Mouse (Mus musculus) forebrain, embryonic 14.5 days (tissue): ENCODE results near the gene Triap1. TPM values are rescaled to one million over a fixed set of nuclear protein-coding genes. Genes with fewer than 3 reads are reported as not detected.

ENCODE experiments used
- ATAC-seq: fragments of 200-750 bp; cut with Nextera tagmentation; 2 replicates; pipeline ENCODE4 v1.8.0; 2017; ENCODE audit warnings: mild to moderate bottlenecking, moderate library complexity
- DNase-seq: peaks from one replicate; pipeline ENCODE4 v3.0.0-alpha.2; 2015; ENCODE audit warnings: low spot score
- H3K27ac ChIP-seq: fragments of 300-500 bp; sonication (generic); 2 replicates; pipeline ENCODE4 v1.5.1; 2014; ENCODE audit warnings: low read depth, mild to moderate bottlenecking, control low read depth, low read length, moderate library complexity
- H3K27me3 ChIP-seq: fragments of 300-500 bp; sonication (generic); replicated peaks from 2 replicates; pipeline ENCODE4 v1.6.1; 2014; ENCODE audit warnings: low read length, control low read depth, mixed read lengths; ENCODE audit not compliant: control insufficient read depth, insufficient read depth
- H3K36me3 ChIP-seq: fragments of 300-500 bp; sonication (generic); 2 replicates; pipeline ENCODE4 v1.6.1; 2014; ENCODE audit warnings: low read length, control low read depth; ENCODE audit not compliant: control insufficient read depth, insufficient read depth
- H3K4me1 ChIP-seq: fragments of 300-500 bp; sonication (generic); 2 replicates; pipeline ENCODE4 v1.6.1; 2014; ENCODE audit warnings: antibody characterized with exemption, low read length, control low read depth; ENCODE audit not compliant: control insufficient read depth, insufficient read depth
- H3K4me2 ChIP-seq: fragments of 300-500 bp; sonication (generic); 2 replicates; pipeline ENCODE4 v1.6.1; 2014; ENCODE audit warnings: mild to moderate bottlenecking, control low read depth, low read length
- H3K4me3 ChIP-seq: fragments of 300-500 bp; sonication (generic); 2 replicates; pipeline ENCODE4 v1.5.1; 2014; ENCODE audit warnings: low read depth, low read length, control low read depth
- H3K9ac ChIP-seq: fragments of 300-500 bp; sonication (generic); 2 replicates; pipeline ENCODE4 v1.6.1; 2014; ENCODE audit warnings: mild to moderate bottlenecking, low read length, control low read depth, moderate library complexity
- H3K9me3 ChIP-seq: fragments of 300-500 bp; sonication (generic); replicated peaks from 2 replicates; pipeline ENCODE4 v1.6.1; 2016; ENCODE audit warnings: low read length, control low read depth, mixed read lengths; ENCODE audit not compliant: control insufficient read depth
- WGBS: fragments of 180-500 bp; shearing (Covaris S2); extraction: QIAGEN DNeasy Blood & Tissue Kit; methylation state at CpG from one replicate; pipeline ENCODE4 v1.1.7; 2014; 5-methylcytosine and 5-hydroxymethylcytosine counted together
- polyA plus RNA-seq: library from polyadenylated mRNA; unstranded; fragments of >200 nt; fragmentation: Nextera tagmentation; extraction: Ambion mirVana; gene quantifications from 2 replicates; pipeline ENCODE4 v1.2.1, GENCODE M21; 2014

Triap1 gene
- polyA plus RNA-seq, 1 experiment from 2014 or later = 57.6 TPM

- WGBS = 83% methylated on average over 5 of the region's 5 CpGs
- DNase-seq = no peak
Observed at GRCm38 (mm10) chr5:115351348-115351747, 10.3 kb downstream of the Triap1 start.

GRCm38 (mm10) chr5:115355070-115355469 lies 14.0 kb downstream of the Triap1 start:
- no peak overlapping the region for H3K4me3 ChIP-seq
- H3K36me3 ChIP-seq = no peaks in the 10 kb centered on the region
- no peak overlapping the region for H3K27ac ChIP-seq
- ATAC-seq (no peak), DNase-seq (no peak)
- 76% methylated on average over 13 of the region's 13 CpGs for WGBS
- no peaks in the 10 kb centered on the region for H3K27me3 ChIP-seq
- H3K9ac ChIP-seq = no peak overlapping the region
- 0 out of 2 replicates have a peak, but pooled peaks cover 2% of the 10 kb centered on the region for H3K9me3 ChIP-seq
- H3K4me1 ChIP-seq = no peaks in the 10 kb centered on the region
- no peak overlapping the region for H3K4me2 ChIP-seq

More at GRCm38 (mm10) chr5:115351348-115351747, 10.3 kb downstream of the Triap1 start:
- Histone ChIP-seq H3K27ac (no peak overlapping the region), H3K9me3 (0 out of 2 replicates have a peak, but pooled peaks cover 2% of the 10 kb centered on the region), H3K27me3 (no peaks in the 10 kb centered on the region), H3K36me3 (peaks cover 2% of the 10 kb centered on the region), H3K4me3 (no peak overlapping the region), H3K4me2 (no peak overlapping the region), H3K4me1 (peaks cover 12% of the 10 kb centered on the region), H3K9ac (no peak overlapping the region)
- ATAC-seq = no peak

- Histone ChIP-seq H3K9ac (no peak overlapping the region), H3K27ac (no peak overlapping the region), H3K4me2 (no peak overlapping the region), H3K9me3 (no peaks in the 10 kb centered on the region), H3K36me3 (no peaks in the 10 kb centered on the region), H3K27me3 (no peaks in the 10 kb centered on the region), H3K4me1 (no peaks in the 10 kb centered on the region), H3K4me3 (no peak overlapping the region)
- ATAC-seq = peak; percentile 77
- DNase-seq = peak; percentile 80
- 6% methylated on average over 12 of the region's 12 CpGs for WGBS
Observed at GRCm38 (mm10) chr5:115358872-115359271, 17.8 kb downstream of the Triap1 start.

DNA sequence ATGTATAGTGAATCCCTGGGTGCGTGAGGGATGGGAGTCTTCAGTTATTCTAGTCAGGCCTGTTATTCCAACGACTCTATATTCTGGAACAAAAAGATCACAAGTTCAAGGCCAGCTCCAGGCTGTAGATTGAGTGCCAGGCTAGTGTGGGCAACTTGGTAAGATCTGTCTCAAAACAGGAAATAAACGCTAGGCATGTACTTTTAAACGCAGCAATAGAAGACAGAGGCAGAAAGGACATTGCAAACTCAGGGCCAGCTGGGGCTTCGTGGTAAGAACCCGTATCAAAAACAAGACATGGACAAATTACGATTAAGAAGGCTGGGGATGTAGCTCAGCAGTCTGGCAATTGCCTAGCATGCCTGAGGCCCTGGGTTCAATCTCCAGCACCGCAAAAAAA lies 18.4 kb downstream of the Triap1 start:
- Histone ChIP-seq H3K9ac (no peak overlapping the region), H3K4me1 (no peaks in the 10 kb centered on the region), H3K4me3 (no peak overlapping the region), H3K4me2 (no peak overlapping the region), H3K9me3 (no peaks in the 10 kb centered on the region), H3K36me3 (no peaks in the 10 kb centered on the region), H3K27ac (no peak overlapping the region), H3K27me3 (no peaks in the 10 kb centered on the region)
- DNase-seq (no peak), ATAC-seq (no peak)
- 87% methylated on average over 8 of the region's 8 CpGs for WGBS

- Histone ChIP-seq H3K4me3 (no peak overlapping the region), H3K4me1 (no peaks in the 10 kb centered on the region), H3K4me2 (no peak overlapping the region), H3K36me3 (no peaks in the 10 kb centered on the region), H3K9ac (no peak overlapping the region), H3K27me3 (no peaks in the 10 kb centered on the region), H3K27ac (no peak overlapping the region; the same call in 1 of the 2 replicates), H3K9me3 (no peaks in the 10 kb centered on the region)
- DNase-seq (no peak), ATAC-seq (no peak)
- WGBS = 67% methylated on average over 5 of the region's 5 CpGs
Observed at GRCm38 (mm10) chr5:115359851-115360372, 18.9 kb downstream of the Triap1 start.

DNA sequence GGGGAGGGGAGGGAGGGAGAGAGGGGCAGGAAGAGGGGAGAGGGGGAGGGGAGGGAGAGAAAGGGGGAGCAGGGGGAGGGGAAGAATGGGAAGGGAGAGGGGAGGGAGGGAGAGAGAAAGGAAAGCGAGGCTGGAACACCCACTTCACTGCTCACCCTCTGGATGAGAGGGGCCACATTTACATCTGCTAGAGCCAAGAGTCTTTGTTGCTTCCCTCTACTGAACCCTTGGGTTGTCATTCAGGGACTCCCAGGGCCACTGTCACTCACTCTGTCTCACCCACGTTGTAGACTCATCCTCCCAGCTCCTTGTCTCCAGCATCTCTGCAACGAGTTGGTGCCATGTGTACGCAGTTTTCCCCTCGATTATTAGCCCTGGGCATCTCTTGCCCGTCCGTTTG lies 21.2 kb downstream of the Triap1 start:
- H3K4me2 ChIP-seq = no peak overlapping the region
- WGBS = 43% methylated on average over 7 of the region's 7 CpGs
- no peaks in the 10 kb centered on the region for H3K4me1 ChIP-seq
- H3K9ac ChIP-seq = no peak overlapping the region
- no peak for DNase-seq
- H3K9me3 ChIP-seq = no peaks in the 10 kb centered on the region
- no peak overlapping the region for H3K4me3 ChIP-seq
- no peak overlapping the region for H3K27ac ChIP-seq
- H3K27me3 ChIP-seq = no peaks in the 10 kb centered on the region
- no peak for ATAC-seq
- H3K36me3 ChIP-seq = no peaks in the 10 kb centered on the region

- Histone ChIP-seq H3K9ac (peak overlapping the region; percentile 35), H3K4me2 (no peak overlapping the region), H3K4me1 (no peaks in the 10 kb centered on the region), H3K9me3 (no peaks in the 10 kb centered on the region), H3K27ac (peak overlapping the region; percentile 50), H3K4me3 (no peak overlapping the region), H3K27me3 (no peaks in the 10 kb centered on the region), H3K36me3 (no peaks in the 10 kb centered on the region)
- ATAC-seq (peak; percentile 67; the same call in 1 of the 2 replicates), DNase-seq (peak; percentile 49)
- 24% methylated on average over 19 of the region's 19 CpGs for WGBS
Observed at GRCm38 (mm10) chr5:115362819-115363714, 22.0 kb downstream of the Triap1 start.

GRCm38 (mm10) chr5:115364782-115365181 lies 23.8 kb downstream of the Triap1 start:
- Histone ChIP-seq H3K4me1 (no peaks in the 10 kb centered on the region), H3K27ac (no peak overlapping the region), H3K4me2 (no peak overlapping the region), H3K9ac (no peak overlapping the region), H3K9me3 (no peaks in the 10 kb centered on the region), H3K36me3 (no peaks in the 10 kb centered on the region), H3K4me3 (no peak overlapping the region), H3K27me3 (no peaks in the 10 kb centered on the region)
- 94% methylated on average over 4 of the region's 4 CpGs for WGBS
- ATAC-seq (no peak), DNase-seq (no peak)

DNA sequence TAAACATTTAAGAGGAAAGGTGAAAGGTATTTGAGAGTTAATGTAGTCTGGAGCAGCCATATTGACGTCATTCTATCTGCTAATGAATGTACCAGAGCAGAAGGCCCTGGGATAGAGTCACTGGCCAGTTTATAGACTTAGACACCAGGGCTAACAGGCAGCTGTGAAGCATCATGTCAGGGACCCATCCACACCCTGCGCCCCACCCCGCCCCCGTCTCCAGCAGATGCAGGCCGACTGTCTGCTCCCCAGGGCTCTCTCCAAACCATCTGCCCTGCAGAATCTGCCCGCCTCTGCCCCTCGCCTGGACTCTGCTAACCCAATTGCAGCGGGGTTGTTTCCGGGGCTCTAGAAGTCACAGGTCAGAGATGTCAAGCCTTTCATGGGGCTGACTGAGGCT lies 30.7 kb downstream of the Triap1 start:
- H3K27ac ChIP-seq = no peak overlapping the region

More for the DNA sequence above, 30.7 kb downstream of the Triap1 start:
- no peak overlapping the region for H3K4me2 ChIP-seq
- ATAC-seq (no peak), DNase-seq (no peak)
- H3K27me3 ChIP-seq = no peaks in the 10 kb centered on the region
- H3K4me1 ChIP-seq = 0 out of 2 replicates have a peak, but pooled peaks cover 4% of the 10 kb centered on the region
- H3K36me3 ChIP-seq = no peaks in the 10 kb centered on the region
- no peak overlapping the region for H3K9ac ChIP-seq
- WGBS = 68% methylated on average over 9 of the region's 9 CpGs
- H3K4me3 ChIP-seq = no peak overlapping the region
- no peaks in the 10 kb centered on the region for H3K9me3 ChIP-seq
